Mouse (Mus musculus) mouse embryonic stem cell (cell line): ENCODE results near the gene Zfyve27.

Experiments
- in situ Hi-C, 2 experiments: fragments of 300-500 bp; cut with MboI; formaldehyde crosslinking; loops; 1 replicate in 1 of 2; 3 replicates in 1 of 2; pipeline ENCODE4 v1.14.3; 2019 to 2020; ENCODE audit warnings: low sequenced_read_pairs in 2 of 2, low pct_unique_long_range_greater_than_20kb in 1 of 2, mixed read lengths in 1 of 2; ENCODE audit not compliant: unreplicated experiment in 1 of 2

The Zfyve27 gene

DNA sequence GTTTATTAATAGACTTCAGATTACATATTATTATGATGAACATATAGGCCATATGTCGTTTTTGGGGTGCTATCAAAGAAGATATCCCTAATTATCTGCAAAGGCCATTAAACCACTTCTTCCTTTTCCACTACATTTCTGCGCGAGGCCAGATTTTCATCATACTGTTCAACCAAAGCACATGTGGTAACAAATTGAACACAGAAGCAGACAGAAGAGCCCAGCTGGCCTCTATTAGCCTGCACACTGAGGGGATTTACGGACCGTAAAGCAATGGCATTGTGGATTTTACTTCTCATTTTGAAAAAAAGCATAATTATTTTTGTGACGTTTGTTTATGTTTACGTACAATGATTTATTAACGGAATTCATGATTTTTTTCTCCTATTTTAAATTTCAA is 41.5 kb downstream of the Zfyve27 start:
- in situ Hi-C loops = no loop called here

DNA sequence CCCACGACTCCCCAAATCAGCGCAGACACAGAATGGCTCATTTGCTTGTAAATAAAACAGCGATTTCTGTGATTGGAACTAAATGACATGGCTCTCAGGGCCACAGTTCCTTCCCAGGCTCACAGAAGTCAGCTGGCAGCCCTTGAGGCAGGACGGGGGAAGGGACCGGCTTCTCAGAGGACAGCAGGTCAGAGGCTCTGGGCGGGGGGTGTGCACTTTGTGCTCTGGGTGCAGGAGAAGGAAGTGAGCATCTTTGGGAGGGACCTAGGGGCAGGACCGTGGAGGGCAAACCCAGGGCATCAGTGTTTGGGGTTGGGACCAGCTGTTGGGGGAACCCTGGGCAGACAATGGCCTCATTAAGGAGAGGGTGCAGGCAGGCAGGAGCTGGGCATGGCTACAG is 45.7 kb downstream of the Zfyve27 start:
- in situ Hi-C loops = no loop called here

DNA sequence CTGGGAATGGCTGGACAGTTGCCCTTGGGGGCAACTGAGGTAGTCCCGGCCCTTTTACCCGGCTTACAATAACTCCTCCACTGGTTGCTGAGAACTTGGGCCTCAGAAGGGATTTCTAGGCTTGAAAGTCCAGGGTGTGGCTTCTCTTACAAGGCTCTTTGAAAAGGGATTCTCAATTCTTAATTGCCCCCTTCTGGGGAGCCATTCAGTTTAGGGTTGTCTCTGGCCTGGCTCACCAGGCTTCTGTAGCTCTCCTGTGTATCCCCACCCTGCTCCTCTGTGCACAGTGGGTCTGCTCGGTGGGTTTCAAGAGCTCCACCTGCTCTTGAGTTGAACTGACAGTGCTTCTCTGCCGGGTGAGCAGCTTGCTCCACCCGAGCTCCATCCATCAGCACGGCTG is 46.2 kb downstream of the Zfyve27 start:
- in situ Hi-C loops = no loop called here

DNA sequence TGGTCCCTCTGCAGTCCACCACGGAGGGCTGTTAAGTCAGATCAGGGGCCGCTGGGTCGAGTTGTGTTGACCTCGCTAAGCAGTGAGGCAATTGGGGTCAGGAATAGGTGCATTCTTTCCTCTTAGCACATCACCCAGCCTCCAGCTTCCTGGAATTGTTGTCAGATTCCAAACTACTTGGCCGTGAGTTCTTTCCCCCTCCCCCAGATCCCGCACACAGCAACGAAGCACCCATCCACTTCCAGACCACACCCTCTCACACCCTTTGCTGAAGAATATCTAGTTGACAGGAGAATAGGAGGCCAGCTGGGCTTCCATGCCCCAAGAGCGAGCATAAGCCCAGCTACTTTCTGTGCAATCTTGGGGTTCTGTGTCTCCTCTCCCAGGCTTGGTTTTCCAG is 48.2 kb downstream of the Zfyve27 start:
- in situ Hi-C loops = no loop called here

DNA sequence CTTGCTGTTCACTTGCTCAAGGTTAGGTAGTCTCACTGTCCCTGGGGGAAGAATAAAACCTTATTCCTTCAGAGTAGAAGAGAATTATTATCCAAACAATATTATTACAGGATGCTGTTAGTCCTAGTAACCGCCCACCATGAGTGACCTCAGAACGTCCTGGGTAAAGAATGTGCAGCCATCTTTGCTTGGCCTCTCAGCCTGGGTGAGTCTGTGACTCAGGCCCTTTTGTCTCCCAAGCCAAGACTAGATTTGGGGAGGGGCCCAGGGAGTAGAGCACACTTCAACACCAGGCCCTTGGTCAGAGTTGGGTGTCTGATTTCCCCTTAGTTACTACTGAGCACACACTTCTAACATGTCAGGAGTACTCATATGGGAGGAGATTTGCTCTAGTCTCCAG is 50.9 kb downstream of the Zfyve27 start:
- in situ Hi-C loops = no loop called here

DNA sequence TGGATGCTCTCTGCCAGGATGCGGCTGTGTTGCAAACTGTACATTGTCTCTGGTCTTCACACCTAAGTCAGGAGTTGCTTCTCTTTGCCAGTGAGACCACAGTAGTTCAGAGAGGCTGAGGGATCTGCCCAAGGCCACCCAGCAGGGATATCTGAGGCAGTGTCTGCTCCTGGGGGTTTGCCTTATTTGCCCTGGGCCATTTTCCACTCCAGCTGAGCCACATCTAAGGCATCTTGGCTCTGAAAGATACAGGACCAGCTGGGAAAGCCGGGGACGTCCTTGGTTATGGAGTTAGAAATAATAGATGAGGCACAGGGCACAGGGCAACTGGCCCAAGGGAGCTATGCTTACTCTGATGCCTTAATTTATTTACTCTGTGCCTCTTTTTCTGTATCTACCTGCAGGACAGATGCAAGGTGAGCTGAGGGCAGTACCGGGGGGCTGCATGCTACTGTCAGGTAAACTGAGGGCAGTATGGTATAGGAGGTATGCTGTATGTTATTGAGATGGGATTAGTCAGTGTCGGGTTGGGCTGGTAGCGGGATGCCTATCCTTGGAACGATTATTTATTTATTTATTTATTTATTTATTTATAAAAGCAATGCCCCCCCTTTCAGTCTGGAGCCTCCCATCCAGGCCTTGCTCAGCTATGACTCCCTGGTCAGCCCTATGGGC is 53.1 kb downstream of the Zfyve27 start:
- in situ Hi-C loops = no loop called here

DNA sequence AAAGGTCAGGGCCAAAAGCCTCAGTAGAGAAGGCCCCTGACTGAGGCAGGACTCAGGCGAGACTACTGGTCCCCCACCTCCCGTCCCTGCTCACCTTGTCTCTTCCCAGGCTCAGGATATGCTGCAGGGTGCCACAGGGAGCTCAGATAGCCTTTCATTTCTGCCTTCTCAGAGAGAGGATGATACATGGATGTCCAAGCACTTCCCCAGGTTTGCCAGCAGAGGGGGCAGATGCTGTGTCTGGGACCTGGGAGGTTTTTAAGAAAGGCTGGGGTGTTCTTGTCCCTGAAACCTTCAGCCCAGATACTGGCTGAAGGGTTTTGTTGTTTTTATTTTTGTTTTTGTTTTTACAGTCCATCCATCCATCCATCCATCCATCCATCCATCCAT is 53.6 kb downstream of the Zfyve27 start:
- in situ Hi-C loops = no loop called here

DNA sequence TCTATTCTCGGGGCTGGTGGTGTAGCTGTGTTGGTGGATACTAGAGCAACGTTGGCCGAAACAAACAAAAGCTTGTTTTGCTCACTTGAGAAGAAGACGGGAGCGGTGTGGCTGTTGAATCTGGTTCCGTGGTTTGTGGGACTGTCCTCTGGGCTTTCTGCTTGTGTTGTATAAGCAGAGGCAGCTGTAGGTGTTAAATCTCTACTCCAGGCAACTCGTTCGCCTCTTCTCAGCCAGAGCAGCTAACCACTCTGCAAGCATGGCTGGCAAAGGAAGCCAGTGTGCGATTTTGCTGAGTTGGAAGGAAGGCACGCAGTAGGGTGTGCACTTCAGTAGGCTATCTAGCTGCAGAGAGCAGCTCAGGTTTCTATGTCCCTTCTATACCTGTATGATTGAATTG is 62.7 kb downstream of the Zfyve27 start:
- in situ Hi-C loops = loop anchor here in 1 of 2 experiments (5.0 kb wide), 1 partner anchor 46 kb away; no protein-coding TSS in a partner anchor

DNA sequence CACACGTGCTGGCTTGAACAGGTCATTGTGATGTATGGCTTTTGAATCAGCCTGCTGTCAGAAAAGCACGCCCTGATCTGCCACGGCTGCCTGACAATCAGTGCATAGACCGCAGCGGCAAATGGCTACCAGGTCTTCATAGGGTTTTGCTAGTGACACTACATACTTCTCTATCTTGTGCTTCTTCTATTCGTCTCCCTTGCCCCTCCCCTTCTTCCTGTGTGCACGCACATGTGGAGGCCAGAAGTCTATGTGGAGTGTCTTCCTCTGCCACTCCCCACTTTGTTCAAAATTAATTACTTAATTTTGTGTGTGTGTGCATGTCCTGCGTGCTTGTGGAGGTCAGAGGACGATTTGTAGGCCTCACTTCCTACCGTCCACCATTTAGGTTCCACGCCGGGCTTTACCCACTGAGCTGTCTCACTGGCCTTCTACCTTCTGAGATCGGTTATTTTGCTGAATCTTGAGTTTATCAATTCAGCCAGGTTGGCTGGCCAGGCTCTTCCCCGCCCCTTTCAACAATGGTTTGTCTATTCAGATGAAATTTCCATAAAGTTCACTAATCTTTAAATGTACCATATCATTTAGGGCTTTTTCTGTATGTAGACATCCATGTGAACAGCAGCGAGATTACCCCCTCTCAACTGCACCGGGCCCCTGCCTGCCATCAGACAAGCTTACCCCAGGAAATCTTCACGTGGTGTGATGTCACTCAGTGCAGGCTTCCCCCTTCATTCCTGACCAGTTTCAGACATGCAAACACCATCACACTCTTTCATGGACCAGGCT is 65.9 kb downstream of the Zfyve27 start:
- in situ Hi-C loops = loop anchor here in 1 of 2 experiments (5.0 kb wide), 1 partner anchor 43 kb away; no protein-coding TSS in a partner anchor

DNA sequence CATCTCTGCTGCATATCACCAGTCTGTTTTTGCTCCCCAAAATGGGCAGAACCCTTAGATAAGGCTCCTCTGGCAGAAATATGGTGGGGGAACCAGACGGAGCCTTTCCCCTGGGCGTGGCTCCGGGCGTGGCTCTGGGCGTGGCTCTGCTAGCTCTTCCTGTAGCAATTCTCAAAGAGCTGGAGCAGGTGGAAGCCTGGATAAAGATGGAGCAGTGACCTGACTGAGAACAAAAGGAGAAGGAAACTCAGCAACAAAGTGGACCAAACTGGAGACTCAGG is 66.5 kb downstream of the Zfyve27 start:
- in situ Hi-C loops = no loop called here

DNA sequence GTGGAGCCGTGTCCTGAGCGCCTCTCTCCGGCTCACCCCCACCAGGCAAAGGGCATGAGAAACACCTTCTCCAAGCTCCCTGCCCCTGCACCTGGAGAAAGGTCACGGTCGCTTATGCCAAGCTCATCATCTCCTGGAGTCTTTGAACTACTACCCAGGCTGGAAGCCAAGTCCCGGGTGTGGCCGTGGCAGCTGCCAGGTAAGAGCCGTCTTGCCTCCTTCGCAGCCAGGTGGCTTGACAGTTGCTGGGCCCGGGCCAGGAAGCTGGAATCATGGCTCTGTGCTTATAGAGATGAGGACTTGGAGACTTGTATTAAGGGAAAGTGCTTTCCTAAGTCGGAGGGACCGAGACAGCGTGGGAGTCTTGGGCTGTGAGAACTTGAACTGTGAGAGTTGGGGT is 67.2 kb downstream of the Zfyve27 start:
- in situ Hi-C loops = no loop called here

DNA sequence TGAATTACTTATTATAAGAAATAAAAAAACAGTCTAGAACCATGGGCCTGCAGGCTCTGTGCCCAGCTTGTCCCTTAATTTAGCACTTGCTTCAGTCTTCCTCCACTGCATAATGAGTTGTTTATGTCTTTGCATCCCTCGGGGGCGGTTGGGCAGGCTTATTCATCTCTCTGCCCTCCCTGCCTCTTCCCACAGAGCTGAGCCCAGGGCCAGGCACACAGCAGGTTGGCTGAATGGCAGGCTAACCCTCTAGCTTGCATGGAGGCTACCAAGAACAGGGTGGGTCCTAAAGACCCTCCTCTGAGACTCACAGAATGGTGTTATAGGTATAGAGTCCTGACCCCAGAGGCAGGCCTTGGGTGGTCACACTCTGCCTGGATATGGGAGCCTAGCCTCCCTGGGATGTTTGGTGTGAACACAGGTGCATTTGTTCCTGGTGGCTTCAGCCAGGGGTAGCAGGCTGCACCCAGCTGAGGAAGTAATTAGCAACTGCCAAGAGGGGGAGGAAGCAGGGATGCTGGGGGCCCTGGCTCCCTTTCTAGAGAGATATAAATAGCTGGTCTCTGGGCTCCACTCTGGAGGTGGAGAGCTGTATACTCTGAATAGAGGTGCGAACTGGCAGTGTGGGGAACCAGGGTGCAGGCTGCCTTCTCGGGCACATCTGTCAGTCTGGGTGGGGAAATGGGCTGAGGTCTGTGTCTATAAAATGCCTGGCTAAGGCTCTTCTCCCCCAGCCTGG is 74.0 kb downstream of the Zfyve27 start:
- in situ Hi-C loops = no loop called here

DNA sequence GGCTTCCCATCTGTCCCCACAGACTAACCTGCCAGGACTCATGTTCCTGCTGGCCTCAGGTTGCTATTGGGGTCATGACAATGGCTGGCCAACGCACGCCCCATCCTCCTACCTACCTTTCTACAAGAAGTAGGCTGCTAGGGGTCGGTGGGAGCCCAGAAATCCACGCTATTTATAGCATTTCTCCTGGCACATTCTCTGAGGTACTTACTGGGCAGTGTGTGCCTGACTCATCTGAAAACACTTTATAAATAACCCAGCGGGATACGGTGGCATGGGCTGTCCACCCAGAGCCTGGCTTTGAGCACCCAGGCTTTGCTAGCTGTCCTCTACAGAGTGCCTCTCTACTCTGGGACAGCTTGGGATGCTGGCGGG is 74.6 kb downstream of the Zfyve27 start:
- in situ Hi-C loops = no loop called here

DNA sequence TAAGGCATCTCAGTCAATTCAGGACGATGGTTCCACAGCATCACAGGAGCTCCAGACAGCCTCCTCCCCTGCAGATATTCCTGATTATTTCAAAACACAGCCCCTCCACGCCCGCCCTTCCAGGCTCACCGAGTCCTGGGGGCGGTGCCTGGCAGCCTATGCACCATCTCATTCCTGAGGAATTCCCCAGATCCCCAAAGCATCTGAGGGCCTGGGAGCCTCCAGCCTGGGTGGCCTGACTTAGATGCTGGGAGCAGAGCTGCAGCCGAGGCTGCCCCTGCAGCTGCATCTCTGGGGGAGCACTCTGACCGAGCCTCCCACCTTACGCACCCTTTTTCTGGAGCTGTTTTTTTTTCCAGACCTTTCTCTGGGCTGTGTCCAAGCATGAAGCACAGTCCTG is 77.1 kb downstream of the Zfyve27 start:
- in situ Hi-C loops = no loop called here

DNA sequence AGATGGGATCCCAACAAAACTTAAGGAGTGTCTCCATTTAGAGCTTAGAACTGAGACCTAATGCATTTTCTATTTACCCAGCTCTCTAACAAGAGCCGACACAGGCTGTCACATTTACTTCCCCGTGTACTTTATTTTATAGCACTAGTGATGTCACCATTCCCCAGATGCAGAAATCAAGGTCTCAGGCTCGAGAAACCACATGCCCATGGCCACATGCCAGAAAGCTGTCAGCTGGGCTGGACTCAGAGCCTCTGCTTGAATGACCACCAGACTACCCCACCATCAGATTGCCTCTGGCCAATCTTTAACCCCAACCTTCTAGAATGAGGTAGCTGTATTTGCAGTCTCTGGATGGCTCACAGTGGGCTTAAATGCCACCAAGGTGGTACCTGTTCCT is 79.7 kb downstream of the Zfyve27 start:
- in situ Hi-C loops = no loop called here
